In the genomic region with DNA sequence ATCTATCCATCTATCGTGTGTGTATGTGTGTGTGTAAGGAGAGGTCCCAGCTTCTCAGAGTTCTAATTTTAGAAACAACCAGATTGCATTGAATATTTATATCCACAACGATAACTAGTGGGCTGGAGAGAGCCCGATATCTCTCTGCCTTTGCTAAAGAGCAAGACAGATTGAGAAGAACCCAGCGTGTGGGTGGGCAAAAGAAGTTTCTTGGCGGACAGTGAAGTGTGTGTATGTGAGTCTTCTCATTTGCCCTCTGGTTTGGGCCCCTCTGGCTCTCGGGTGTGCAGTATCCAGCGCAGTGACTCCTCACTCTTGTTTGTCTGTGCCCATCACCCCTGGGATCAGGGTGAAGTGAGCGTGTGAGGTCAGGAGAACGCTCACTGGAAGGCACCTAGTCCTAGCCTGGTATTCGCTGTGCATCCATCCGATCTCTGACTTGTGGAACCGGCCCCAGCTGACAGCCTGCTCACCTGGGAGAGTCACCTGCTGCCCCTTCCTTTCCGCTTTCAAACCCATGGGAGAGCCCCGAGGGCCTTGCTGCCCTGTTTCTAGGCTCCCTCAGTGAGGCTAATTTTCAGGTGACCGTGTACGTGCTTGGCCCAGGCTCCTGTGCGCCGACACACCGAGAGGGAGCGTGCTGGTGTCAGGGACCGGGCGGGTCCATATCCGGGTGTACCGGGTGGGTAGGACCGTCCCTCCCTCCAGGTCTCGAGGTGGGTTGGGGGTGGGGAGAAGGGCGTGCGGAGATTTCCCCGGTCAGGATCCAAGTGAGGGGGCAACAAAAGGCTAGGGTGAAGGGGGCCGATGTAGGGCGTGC, we compare ENCODE assay signal across 8 mouse cellular contexts. TPM values are rescaled to one million over a fixed set of nuclear protein-coding genes. Genes with fewer than 3 reads are reported as not detected.
DNase-seq lines count a peak whose midpoint lies in the region; ATAC-seq and TF ChIP-seq lines count a peak whose summit lies in the region.

No protein-coding gene starts in this region.

- intact Hi-C loops in gastrocnemius, adult 2 months (cut with DNase I), result no loop called here

- ATAC-seq in embryonic facial prominence, embryonic 11.5 days (replicated peaks; ENCODE audit: insufficient number of reproducible peaks, low FRiP score, low TSS enrichment, low read depth), result peak; percentile 68; the same call in 1 of the 2 replicates
- ATAC-seq in hindbrain, embryonic 15.5 days (ENCODE audit: low FRiP score, low read depth), result peak; percentile 77; the same call in 1 of the 2 replicates
- ATAC-seq in liver, embryonic 16.5 days (ENCODE audit: low read depth), result 0 out of 2 replicates have a peak, but pooled peaks have one; percentile 5
- ATAC-seq in inflammation-experienced regulatory T-cells, adult 6 months, result no peak

- no peaks in the 10 kb centered on the region for H3K79me3 ChIP-seq in C2C12 (ENCODE audit: low read depth)

- WGBS in embryonic facial prominence, embryonic 11.5 days, result 7% methylated on average over 31 of the region's 31 CpGs
- WGBS in hindbrain, embryonic 15.5 days, result 7% methylated on average over 31 of the region's 31 CpGs
- 8% methylated on average over 31 of the region's 31 CpGs for WGBS in liver, embryonic 16.5 days (ENCODE audit: insufficient replicate concordance)

- no peaks in the 10 kb centered on the region for H3K79me2 ChIP-seq in C2C12 (ENCODE audit: control insufficient read depth, insufficient read depth)

- peak overlapping the region; percentile 82 for H3K27ac ChIP-seq in gastrocnemius, adult 2 months
- no peak overlapping the region for H3K27ac ChIP-seq in embryonic facial prominence, embryonic 11.5 days (replicated peaks; ENCODE audit: low read depth, low read length)
- peak overlapping the region; percentile 85 for H3K27ac ChIP-seq in hindbrain, embryonic 15.5 days (replicated peaks)
- no peak overlapping the region for H3K27ac ChIP-seq in liver, embryonic 16.5 days (ENCODE audit: low read length)

- no peaks in the 10 kb centered on the region for H3K4me1 ChIP-seq in embryonic facial prominence, embryonic 11.5 days (ENCODE audit: control insufficient read depth, insufficient read depth, low read length)
- H3K4me1 ChIP-seq in hindbrain, embryonic 15.5 days (replicated peaks), result peaks cover 23% of the 10 kb centered on the region
- H3K4me1 ChIP-seq in liver, embryonic 16.5 days (ENCODE audit: control insufficient read depth, low read depth, low read length), result no peaks in the 10 kb centered on the region

- H3K27me3 ChIP-seq in C2C12 (ENCODE audit: control insufficient read depth, insufficient read depth, insufficient read length), result no peaks in the 10 kb centered on the region
- H3K27me3 ChIP-seq in embryonic facial prominence, embryonic 11.5 days (ENCODE audit: control insufficient read depth, insufficient read depth, low read length), result peaks cover 2% of the 10 kb centered on the region; the same call in 1 of the 2 replicates
- no peaks in the 10 kb centered on the region for H3K27me3 ChIP-seq in hindbrain, embryonic 15.5 days
- H3K27me3 ChIP-seq in liver, embryonic 16.5 days (ENCODE audit: control insufficient read depth, insufficient read depth, low read depth, low read length), result peaks cover 47% of the 10 kb centered on the region
- 0 out of 2 replicates have a peak, but pooled peaks cover 3% of the 10 kb centered on the region for H3K27me3 ChIP-seq in splenic B cell, adult 2 months (ENCODE audit: control insufficient read depth, insufficient read depth, low read length, poor library complexity, severe bottlenecking)

- H3K9ac ChIP-seq in embryonic facial prominence, embryonic 11.5 days (replicated peaks; ENCODE audit: low read length), result peak overlapping the region; percentile 79
- H3K9ac ChIP-seq in hindbrain, embryonic 15.5 days, result peak overlapping the region; percentile 87
- H3K9ac ChIP-seq in liver, embryonic 16.5 days (ENCODE audit: low read depth, low read length), result no peak overlapping the region

- peak overlapping the region; percentile 94 for H3K4me2 ChIP-seq in embryonic facial prominence, embryonic 11.5 days (ENCODE audit: low read depth, low read length)
- H3K4me2 ChIP-seq in hindbrain, embryonic 15.5 days, result peak overlapping the region; percentile 94
- H3K4me2 ChIP-seq in liver, embryonic 16.5 days (ENCODE audit: low read depth, low read length), result peak overlapping the region; percentile 58

- peak overlapping the region; percentile 92 for H3K4me3 ChIP-seq in gastrocnemius, adult 2 months
- H3K4me3 ChIP-seq in C2C12 (ENCODE audit: insufficient read depth, poor library complexity, severe bottlenecking), result peak overlapping the region; percentile 36
- peak overlapping the region; percentile 78 for H3K4me3 ChIP-seq in embryonic facial prominence, embryonic 11.5 days (ENCODE audit: low read depth, low read length)
- peak overlapping the region; percentile 85 for H3K4me3 ChIP-seq in hindbrain, embryonic 15.5 days
- peak overlapping the region; percentile 62 for H3K4me3 ChIP-seq in liver, embryonic 16.5 days (ENCODE audit: low read depth, low read length)

- H3K9me3 ChIP-seq in embryonic facial prominence, embryonic 11.5 days (replicated peaks; ENCODE audit: control insufficient read depth, low read length), result no peaks in the 10 kb centered on the region
- no peaks in the 10 kb centered on the region for H3K9me3 ChIP-seq in hindbrain, embryonic 15.5 days
- H3K9me3 ChIP-seq in liver, embryonic 16.5 days (replicated peaks; ENCODE audit: control insufficient read depth, low read length), result no peaks in the 10 kb centered on the region

- H3ac ChIP-seq in C2C12 (ENCODE audit: control insufficient read depth, insufficient read length, low read depth), result no peak overlapping the region

- no peak for TF ChIP-seq CTCF in gastrocnemius, adult 2 months (IDR thresholded peaks at IDR 0.05)
- no peak for TF ChIP-seq CTCF in C2C12 (IDR thresholded peaks at IDR 0.05; ENCODE audit: control insufficient read depth, insufficient read depth, insufficient read length)

- H3K36me3 ChIP-seq in C2C12 (ENCODE audit: control insufficient read depth, insufficient read depth), result no peaks in the 10 kb centered on the region
- no peaks in the 10 kb centered on the region for H3K36me3 ChIP-seq in embryonic facial prominence, embryonic 11.5 days (replicated peaks; ENCODE audit: control insufficient read depth, insufficient read depth, low read depth, low read length)
- no peaks in the 10 kb centered on the region for H3K36me3 ChIP-seq in hindbrain, embryonic 15.5 days
- no peaks in the 10 kb centered on the region for H3K36me3 ChIP-seq in liver, embryonic 16.5 days (ENCODE audit: control insufficient read depth, insufficient read depth)
- H3K36me3 ChIP-seq in splenic B cell, adult 2 months (ENCODE audit: control insufficient read depth, insufficient read depth, low read length, poor library complexity, severe bottlenecking), result no peaks in the 10 kb centered on the region

- no peak for DNase-seq in gastrocnemius, adult 2 months
- no peak for DNase-seq in gastrocnemius, adult 8-10 months (ENCODE audit: low spot score in 2 of 2)
- DNase-seq in embryonic facial prominence, embryonic 11.5 days (ENCODE audit: low spot score), result no peak
- DNase-seq in splenic B cell, adult 2 months (ENCODE audit: low read depth, low spot score), result peak; percentile 19

TF ChIP-seq in C2C12, 6 proteins besides CTCF, POLR2A, EP300 and RAD21:
- TF ChIP-seq MYOD1 (IDR thresholded peaks at IDR 0.05; ENCODE audit: control insufficient read depth, insufficient read length, low read depth) (no peak), FOSL1 (IDR thresholded peaks at IDR 0.05; ENCODE audit: insufficient read depth, low read length, poor library complexity, severe bottlenecking) (no peak), MAX (IDR thresholded peaks at IDR 0.05) (no peak)

RNA-seq across cellular contexts. Expression of a gene that starts 0.7 kb away (rescaled TPM):
- total RNA-seq in gastrocnemius, adult 2 months (2021), result 1 to 10 TPM; 2.0 to 3.7 TPM
- 1 to 10 TPM; 1.9 to 4.3 (median 3.1) TPM for total RNA-seq in gastrocnemius, adult 8-10 months (2022)
- polyA plus RNA-seq in C2C12 (2012; fragmentation: generic; extraction: Trizol), result 4.2 TPM
- 0.90 and 0.92 TPM in 2 replicates for polyA plus RNA-seq in embryonic facial prominence, embryonic 11.5 days (2014; fragmentation: Nextera tagmentation; extraction: Ambion mirVana)
- 3.1 and 4.7 TPM in 2 replicates for polyA plus RNA-seq in hindbrain, embryonic 15.5 days (2015; fragmentation: Nextera tagmentation; extraction: Ambion mirVana)
- polyA plus RNA-seq in liver, embryonic 16.5 days (2015; fragmentation: Nextera tagmentation; extraction: Ambion mirVana), result 0.11 TPM in 1 of 2 replicates, not detected in the other
- polyA plus RNA-seq in inflammation-experienced regulatory T-cells, adult 6 months (2017; shearing (Covaris generic)), result not detected

RNA-seq across cellular contexts. Expression of a gene that starts 4.9 kb away (rescaled TPM):
- total RNA-seq in gastrocnemius, adult 2 months (2021), result 10 to 100 TPM; 34.1 to 35.4 TPM
- 10 to 100 TPM; 10.3 to 22.0 (median 17.3) TPM for total RNA-seq in gastrocnemius, adult 8-10 months (2022)
- polyA plus RNA-seq in C2C12 (2012; fragmentation: generic; extraction: Trizol), result 43.5 TPM
- polyA plus RNA-seq in embryonic facial prominence, embryonic 11.5 days (2014; fragmentation: Nextera tagmentation; extraction: Ambion mirVana), result 380 and 405 TPM in 2 replicates
- 154 and 187 TPM in 2 replicates for polyA plus RNA-seq in hindbrain, embryonic 15.5 days (2015; fragmentation: Nextera tagmentation; extraction: Ambion mirVana)
- polyA plus RNA-seq in liver, embryonic 16.5 days (2015; fragmentation: Nextera tagmentation; extraction: Ambion mirVana), result 96.9 and 142 TPM in 2 replicates
- polyA plus RNA-seq in inflammation-experienced regulatory T-cells, adult 6 months (2017; shearing (Covaris generic)), result 1,000 to 10,000 TPM; 2,830 to 6,239 (median 3,618) TPM

RNA-seq across cellular contexts. Expression of a gene that starts 43.9 kb away (rescaled TPM):
- total RNA-seq in gastrocnemius, adult 2 months (2021), result 10 to 100 TPM; 16.4 to 22.3 TPM
- total RNA-seq in gastrocnemius, adult 8-10 months (2022), result 10 to 100 TPM; 19.0 to 21.7 (median 20.8) TPM
- 10.8 TPM for polyA plus RNA-seq in C2C12 (2012; fragmentation: generic; extraction: Trizol)
- polyA plus RNA-seq in embryonic facial prominence, embryonic 11.5 days (2014; fragmentation: Nextera tagmentation; extraction: Ambion mirVana), result 7.6 and 10.0 TPM in 2 replicates
- polyA plus RNA-seq in hindbrain, embryonic 15.5 days (2015; fragmentation: Nextera tagmentation; extraction: Ambion mirVana), result 35.2 and 38.5 TPM in 2 replicates
- 6.0 and 6.4 TPM in 2 replicates for polyA plus RNA-seq in liver, embryonic 16.5 days (2015; fragmentation: Nextera tagmentation; extraction: Ambion mirVana)
- polyA plus RNA-seq in inflammation-experienced regulatory T-cells, adult 6 months (2017; shearing (Covaris generic)), result 10 to 100 TPM; 13.0 to 20.4 (median 17.3) TPM

Comparison
In these comparisons a context has a peak if more than half of its experiments do, and no peak if none do; other contexts are left out.
1. H3K27ac ChIP-seq: peak in gastrocnemius, adult 2 months (single experiment) and hindbrain, embryonic 15.5 days (single experiment); none in embryonic facial prominence, embryonic 11.5 days (single experiment) and liver, embryonic 16.5 days (single experiment).
2. H3K4me3 ChIP-seq: peak in every context shown above with its lines; median percentile 92 in gastrocnemius, adult 2 months; 85 in hindbrain, embryonic 15.5 days; 78 in embryonic facial prominence, embryonic 11.5 days; 62 in liver, embryonic 16.5 days; 36 in C2C12.
3. Peak in every context shown above with its lines, with median percentiles within 50 percentile points of each other: H3K4me2 ChIP-seq.